Mouse (Mus musculus): ENCODE measurements around the gene Akap7.

The Akap7 gene

DNA sequence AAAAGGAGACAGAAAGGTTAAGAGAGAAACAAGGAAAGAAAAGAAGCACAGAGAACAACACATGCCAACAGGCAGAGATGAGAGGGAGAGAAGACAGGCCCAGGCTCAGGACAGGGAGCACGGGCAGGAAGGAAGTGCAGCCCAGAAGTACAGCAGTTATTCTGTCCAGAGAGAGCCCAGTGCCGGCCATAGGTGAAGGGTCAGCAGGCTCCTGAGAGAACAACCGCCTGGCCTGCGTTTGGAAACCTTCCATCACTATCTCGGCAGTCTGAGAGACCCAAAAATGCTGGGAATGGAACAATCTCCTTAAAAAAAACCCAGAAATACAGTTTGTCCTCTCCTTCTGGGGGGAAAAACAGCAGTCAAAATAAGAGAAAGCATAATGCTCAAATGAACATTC lies 50.2 kb downstream of the Akap7 start:
- DNase-seq (ENCODE audit: low spot score): no peak

DNA sequence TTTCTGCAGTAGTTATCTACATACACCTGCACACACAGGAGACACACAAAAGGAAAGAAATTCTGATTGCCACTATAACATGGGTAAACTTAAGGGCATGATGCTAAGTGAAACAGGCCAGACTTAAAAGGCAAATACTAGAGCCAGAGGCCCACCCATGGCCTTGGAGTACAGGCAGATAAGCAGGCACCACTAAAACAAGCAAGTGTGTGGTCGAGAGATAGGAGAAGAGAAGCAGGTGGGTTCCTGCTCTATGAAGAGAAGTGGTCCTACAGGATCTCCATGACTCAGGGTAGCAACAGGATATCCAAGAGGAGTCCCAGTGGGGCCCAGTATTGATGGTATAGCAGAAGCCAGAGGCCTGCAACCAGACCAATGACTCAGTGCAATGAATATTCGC lies 54.2 kb downstream of the Akap7 start:
- DNase-seq (ENCODE audit: low spot score): no peak

DNA sequence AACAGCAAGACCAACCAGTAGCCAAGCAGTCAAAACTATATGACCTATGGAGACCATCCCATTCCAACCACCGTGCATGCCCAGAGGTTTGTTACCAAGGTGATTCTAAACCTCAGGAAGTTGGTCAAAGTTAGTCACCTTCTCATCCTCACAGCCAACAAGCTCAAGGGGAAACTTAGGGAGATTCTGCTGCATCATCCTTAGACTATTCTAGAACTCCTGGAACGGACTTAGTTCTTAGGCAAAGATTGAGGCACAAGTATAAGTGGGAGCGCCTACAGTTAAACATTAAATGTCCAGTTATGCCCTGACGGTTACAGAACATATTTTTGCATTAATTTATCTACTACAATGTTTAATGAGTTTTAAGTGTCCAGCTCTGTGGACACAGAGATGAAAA lies 54.7 kb downstream of the Akap7 start:
- no peak for DNase-seq (ENCODE audit: low spot score)

DNA sequence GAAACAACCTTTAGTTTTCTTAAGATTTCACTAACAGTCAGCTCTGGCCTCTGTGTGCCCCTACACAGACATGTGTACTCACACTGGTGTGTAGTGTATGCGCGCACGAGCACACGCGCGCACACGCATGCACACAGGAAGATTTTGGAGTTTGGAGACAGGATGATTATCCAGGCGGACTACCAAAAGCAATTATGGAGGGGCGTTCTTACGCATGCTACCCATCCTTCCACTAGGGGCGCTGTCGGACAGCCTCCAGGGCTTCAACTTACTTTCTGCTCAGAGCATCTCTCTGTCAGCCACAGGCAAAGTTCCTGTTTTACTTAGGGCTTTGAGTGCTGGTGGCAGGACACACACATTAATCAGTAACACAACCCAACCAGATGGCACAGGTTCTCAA lies 57.6 kb downstream of the Akap7 start:
- peak; percentile 90 for DNase-seq (ENCODE audit: low spot score)

DNA sequence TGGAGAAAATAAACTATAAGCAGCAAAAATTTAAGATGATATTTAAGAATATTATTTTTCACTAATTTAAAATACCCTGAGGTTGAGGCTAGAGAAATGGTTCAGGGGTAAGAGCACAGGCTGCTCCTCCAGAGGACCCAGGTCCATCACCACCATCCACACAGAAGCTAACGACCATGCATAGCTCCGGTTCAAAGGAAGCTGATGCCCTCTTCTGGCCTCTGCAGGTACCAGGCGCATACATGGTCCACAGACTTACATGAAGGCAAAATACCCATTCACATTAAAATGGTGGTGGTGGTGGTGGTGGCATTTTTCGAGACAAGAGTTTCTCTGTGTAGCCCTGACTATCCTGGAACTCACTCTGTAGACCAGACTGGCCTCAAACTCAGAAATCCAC lies 61.5 kb downstream of the Akap7 start:
- peak; percentile 42 for DNase-seq (ENCODE audit: low spot score)

DNA sequence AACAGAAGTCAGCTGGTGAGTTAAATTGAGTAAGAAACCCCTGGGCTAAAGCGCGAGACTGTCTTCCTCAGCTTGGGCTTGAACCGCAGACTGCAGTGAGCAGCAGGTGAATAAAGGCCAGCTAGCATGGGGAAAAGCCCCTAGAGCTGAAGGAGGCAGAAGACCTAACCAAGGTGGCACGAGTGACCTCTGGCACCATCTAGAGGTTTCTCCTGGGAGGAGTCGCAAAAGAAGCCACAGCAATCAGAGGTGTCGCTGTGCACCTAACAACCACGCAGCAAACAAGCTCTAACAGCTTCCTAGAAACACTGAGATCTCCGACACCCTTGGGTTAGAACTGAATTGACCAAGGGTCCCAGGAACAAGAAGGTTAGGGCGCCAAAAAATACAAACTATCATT lies 68.5 kb downstream of the Akap7 start:
- peak; percentile 71 for DNase-seq (ENCODE audit: low spot score)

DNA sequence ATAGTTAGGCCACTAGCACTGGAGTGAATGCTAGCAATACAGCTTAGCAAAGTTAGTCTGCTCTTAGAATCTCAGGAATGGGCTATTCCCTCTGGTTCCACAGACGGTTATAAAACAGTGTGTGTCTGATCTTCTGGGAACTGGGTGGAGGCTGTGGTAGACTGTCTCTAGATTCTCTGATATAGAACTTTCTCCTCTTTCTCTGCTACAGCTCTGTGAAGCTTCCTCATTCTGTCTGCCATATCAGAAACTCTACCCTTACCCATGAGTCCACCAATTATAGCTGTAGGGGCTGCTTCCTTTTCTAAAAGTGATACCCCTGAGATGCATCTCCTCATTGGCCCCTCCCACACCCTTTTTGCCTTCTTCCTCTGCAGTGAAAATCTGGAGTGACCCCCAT lies 73.6 kb downstream of the Akap7 start:
- DNase-seq (ENCODE audit: low spot score): no peak

DNA sequence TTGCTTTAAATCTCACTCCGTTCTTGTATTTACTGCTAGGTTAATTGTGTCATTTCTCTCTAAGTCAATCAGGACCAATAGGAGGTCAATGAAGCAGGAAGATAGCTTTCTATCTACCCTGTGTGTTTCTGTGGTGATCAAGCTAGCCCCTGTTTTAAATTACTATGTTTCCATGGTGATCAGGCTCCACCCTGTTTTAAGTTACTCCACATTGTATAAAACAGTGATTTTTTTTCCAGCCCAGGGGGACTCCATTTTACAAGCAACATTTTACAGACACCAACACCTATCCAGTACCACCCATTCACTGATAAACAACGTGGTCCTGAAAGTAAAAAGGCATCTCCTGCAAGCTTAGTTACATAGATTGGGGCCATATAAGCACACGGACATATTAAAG lies 75.0 kb downstream of the Akap7 start:
- DNase-seq (ENCODE audit: low spot score): no peak

DNA sequence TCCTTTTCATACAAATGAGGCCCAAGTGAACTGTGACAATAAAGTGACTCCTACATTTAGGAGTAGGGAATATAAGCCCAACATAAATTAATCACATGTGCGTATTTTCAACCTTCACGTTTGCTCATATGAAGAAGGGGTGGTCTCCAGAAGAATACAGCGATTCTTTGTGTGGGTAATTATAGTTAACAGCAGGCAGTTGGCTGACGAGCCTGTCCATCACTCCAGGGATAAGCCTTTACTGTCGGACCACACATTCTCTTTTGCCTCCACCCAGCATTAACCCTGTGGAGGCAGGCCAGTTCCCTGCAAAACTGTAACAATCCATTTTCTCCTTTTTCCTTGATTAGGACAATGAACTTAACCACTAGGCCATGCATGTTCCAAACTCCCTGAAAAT lies 76.3 kb downstream of the Akap7 start:
- no peak for DNase-seq (ENCODE audit: low spot score)

DNA sequence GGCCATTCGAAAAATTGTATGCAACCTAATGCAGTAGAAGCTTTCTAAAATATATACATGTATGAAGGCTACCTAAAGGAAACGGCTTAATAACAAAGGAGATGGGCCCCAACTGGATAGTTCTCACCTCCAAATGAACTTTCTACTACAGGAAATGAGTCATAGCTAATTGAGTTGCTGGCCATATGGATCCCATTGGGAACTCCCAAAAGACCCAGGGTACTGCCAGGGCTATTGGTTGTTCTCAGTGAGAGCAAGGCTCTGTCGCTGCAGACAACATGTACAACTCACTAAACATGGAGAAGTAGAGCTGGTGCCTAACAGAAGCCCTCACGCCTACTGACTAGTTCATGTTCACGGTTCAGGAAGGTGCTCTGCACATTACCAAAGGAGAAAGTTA lies 83.3 kb downstream of the Akap7 start:
- DNase-seq (ENCODE audit: low spot score): peak; percentile 37

DNA sequence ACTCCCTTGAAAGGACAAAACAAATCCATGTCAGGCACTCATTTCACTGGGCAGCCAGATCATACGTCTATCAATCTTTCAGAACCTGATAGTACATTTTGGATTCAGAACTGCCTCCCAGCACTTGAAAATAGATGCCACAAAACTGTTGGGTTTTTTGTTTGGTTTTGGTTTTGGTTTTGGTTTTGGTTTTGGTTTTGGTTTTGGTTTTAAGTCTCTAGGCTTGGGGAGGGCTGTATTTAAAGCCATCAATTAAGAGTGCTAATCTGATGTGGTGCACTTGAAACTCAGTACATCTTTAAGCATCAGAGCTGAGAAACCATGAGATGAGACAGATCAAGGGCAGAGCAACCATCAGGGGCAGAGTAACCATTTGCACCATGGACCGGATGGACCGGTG lies 86.9 kb downstream of the Akap7 start:
- DNase-seq (ENCODE audit: low spot score): no peak

DNA sequence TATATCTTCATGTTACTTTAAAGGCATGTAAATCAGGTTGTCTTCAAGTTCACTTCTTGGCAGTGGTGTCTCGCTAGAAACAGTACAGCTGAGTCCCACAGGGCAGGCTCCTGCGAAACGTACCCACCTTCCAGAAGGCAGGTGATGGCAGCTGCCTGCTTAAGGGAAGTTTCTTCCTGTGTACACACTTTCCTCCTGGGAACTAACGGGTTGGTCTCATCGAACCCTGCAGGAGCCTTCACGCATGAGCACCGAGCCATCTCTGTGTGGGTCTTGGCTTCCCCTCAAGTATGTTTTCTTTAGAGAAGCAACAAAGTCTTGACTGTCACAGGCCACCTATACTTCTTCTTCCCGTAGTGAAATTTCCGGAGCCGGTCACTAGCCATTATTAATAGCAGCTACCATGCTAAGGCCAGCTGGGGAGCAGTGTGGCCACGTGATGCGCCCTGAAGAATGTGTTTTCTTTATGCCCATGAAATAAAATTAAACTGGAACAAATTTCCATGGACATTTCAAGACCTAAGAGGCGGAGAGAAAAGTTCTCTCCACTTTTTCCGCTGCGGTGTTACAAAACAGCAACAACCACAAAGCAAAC lies 87.7 kb downstream of the Akap7 start:
- DNase-seq (ENCODE audit: low spot score): no peak

DNA sequence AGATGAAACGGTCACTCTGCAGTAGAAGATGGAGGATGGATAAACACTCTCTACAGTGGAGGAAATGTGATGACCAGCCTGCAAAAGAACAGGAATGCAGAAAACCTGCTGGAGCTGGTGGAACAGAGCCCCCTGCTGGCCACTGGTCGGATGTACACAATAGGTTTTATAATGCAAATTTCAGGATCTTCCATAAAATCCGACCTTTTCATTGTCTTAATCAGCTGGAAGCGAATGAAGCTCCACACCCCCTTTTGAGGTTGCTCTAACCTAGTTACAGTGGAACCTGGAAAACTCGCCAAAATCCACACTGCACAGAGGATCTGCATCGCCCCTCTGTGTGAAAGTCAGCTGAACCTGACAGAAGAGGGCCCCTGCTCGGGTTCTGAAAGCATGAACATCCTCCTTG lies 88.4 kb downstream of the Akap7 start:
- peak; percentile 83 for DNase-seq (ENCODE audit: low spot score)

DNA sequence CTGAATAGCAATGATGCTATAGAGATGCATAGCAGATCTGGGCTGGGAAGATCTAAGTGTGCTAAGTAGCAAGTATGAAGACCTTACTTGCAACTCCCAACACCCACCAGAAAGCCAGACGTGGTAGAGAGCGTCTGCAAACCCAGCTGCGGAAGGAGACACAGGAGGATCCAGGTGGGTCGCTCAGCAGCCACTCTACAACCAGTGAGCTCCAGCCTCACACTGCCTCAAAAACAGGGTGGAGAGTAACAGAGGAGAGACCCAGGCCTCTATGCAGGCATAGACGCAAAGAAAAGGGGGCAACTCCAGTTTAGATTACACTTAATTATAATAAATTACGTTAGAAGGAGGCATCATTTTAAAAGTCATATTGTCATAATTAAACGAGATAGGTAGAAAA lies 88.9 kb downstream of the Akap7 start:
- no peak for DNase-seq (ENCODE audit: low spot score)

DNA sequence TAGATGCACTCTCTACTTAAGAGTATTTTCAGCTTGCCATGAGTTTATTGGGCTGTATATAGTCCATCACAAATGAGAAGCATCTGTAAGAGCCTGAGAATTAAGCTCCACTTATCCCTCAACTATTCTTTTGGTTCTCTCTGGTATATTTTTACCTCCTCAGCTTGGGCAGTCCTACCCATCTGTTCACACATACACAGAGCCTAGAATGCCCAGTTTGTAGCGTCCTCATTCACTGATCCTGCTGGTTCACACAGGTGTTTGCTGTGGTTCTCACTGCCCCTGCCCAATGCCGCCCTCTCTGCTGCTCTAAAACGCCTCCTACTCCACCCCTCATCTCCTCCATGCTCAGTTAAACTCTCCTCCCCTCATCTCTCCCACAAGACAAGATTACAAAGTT lies 91.7 kb downstream of the Akap7 start:
- no peak for DNase-seq (ENCODE audit: low spot score)

DNA sequence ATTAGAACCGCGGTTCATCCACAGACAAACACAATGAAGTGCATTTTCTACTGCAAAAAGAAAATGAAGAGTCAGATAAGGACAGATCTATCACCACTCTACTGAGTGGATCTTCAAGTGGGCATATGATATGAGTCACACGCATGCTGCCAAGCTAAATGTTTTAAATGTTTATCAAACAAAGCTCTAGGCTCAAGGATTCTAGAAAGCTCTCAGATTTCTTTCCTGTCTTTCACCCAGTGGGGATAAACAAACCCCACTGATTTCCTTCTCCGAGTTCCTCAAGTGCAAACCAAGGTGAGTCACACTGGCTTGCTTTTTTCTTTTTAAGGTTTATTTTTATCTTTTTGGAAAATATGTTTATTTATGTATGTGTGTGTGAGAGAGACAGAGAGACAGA lies 94.0 kb downstream of the Akap7 start:
- no peak for DNase-seq (ENCODE audit: low spot score)

DNA sequence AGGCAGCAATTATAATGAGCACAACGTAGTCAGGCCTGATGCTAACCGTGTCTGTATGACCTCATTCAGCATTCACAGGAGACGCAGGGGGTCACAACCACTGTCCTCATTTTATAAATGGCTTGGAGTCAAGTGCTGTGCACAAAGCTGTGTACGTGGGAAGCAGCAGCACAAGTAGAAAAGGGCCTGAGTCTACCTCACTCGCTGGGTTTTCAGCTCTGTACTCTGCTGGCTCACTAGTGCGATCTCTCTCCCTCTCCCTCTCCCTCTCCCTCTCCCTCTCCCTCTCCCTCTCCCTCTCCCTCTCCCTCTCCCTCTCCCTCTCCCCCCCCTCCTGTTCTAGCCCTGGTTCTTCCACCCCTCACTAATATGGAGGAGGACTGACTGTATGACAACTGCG lies 99.1 kb downstream of the Akap7 start:
- DNase-seq (ENCODE audit: low spot score): no peak

DNA sequence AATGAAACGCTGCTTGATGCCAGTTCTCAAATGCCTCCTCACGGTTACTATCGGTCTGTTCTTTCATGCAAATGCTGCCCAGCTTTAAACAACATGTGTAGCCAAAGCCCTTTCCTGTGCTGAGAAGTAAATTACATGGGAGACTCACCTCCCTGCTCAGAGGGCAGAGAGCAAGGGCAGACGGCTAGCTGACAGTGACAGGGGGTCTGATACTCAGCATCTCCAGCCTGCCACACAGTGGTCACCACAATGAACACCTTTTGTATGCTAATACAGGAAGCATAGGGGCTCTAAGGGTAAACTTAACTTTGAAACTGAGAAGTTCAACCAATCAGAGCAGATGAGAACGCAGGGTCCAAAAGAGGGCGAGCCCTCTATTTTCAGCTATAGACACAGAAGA lies 99.8 kb downstream of the Akap7 start:
- DNase-seq (ENCODE audit: low spot score): peak; percentile 33

DNA sequence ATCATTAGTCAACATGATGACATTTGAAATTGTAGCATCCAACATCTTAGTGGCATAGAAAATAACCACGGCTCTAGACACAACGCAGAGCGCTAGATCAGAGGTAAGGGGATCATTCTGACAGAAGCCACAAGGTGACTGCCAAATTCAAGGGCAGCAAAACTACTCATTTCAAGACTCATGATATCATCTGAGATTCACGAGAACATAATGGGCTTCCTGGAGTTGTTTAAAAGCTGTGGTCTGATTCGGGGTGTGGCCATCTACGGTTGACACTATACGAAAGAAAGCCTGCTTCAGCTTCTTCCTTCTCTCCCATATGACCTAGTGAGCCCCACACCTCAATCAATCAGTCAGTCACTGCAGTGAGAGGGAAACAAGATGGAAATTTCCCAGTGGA lies 107.0 kb downstream of the Akap7 start:
- DNase-seq (ENCODE audit: low spot score): no peak

DNA sequence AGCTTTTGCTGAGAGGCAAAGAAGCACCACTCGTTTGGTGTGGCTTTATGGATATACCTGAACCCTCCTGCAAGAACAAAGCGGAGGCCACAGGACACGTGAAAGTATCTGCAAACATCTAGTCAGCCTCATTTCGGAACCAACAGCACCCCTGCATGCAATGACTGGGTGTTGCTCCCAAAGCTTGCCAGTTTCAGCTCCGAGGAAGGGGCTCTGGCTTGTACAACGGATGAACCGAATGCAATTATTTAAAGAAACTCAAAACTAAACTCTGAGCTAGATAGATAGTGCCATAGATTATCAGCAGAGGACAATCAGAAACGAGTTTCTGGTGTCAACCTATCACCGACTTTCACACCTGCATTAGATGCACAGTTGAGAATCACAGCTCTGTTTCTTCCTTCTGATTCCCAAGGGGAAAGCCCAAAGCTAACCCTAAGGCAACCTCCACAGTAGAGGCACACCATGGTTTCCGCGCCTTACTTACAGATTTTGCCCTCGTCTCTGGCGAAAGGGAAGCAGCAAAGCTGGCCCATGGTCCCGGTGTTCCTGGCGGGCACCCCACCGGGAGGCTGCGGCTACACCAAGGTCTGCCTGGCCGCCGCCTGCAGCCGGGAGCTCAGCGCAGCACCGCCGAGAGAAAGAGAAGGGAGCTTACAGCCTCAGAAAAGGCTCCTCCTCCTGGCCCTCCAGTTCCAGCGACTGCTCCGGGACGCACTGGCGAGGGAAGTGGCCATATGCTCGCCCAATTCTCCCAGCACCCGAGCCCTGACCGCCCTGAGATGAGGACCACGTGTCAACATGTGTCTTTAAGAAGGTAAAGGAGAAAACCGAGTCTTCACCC lies 107.9 kb downstream of the Akap7 start:
- peak; percentile 68 for DNase-seq (ENCODE audit: low spot score)

DNA sequence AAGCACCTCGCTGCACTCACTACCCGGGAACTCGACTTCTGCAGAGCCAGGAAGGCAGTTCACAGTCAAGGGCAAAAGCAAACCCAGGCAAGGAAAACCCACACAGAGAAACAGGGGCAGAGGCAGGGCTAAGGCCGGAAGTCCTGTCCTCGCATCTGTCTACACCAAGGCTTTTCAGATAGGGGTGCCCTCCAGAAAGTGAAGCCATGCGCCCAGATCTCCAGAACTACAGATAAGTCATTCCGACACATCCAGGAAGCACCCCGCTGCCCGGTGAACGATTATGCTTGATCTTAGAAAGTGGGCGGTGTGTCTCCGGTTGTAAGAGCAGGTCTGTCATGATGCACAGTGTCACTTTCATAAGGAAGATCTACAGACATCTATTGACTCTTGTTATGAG lies 109.1 kb downstream of the Akap7 start:
- no peak for DNase-seq (ENCODE audit: low spot score)

DNA sequence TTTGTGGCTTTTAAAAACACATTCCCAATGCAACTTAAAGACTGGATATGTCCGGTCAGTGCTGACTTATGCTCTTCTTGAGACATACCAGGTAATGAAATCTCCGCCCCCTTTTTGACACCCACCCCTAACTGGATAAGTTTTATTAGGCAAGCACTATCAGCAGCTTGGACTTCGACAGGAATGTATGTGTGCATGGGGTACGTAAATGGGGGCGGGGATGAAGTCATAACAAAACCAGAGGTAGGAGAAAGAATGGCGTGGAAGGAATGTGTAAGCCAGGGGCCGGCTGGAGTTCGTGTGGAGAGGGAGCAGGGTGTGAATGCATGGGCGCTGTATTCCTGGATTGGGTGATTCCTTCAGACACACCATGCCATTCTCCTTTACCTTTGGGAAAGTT lies 109.6 kb downstream of the Akap7 start:
- no peak for DNase-seq (ENCODE audit: low spot score)

DNA sequence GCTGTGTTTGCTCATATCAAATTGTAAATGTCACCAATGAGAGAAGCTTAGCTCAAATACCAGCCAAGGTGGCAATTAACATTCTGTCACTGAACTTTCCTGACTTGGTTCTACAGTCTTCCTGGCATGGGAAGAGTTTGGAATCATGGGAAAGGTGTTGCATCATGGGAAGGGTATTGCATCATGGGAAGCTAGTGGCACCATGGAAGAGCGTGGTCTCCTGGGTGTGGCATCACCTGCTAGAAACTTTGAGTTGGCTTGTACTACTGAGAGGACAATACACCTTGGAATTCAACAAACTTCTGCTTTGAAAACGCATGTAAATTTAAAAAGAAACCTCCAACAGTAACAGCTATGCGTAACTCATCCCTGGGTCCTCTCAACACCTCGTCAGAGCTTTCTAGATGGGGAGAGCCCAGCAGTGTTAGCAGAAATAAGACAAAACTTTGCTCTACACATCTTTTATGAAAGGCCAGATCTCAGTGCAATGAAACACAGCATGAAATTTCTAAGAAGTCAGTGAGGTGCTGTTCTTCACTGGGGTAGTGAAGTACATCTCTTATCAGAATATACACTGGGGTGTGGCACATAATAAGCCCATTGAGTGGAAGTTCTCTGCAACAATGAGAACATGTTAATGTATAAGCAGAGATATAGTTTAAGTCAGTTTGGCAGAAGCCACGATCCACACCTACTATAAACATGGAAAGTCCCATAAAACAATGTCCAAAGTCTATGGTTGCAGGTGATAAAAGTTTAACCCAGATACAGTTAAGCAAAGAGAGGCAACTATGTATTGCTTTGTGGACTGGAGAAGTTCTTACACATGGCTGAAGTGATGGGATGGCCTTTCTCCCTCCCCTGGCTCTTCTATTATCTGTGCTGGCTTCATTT lies 115.2 kb downstream of the Akap7 start:
- no peak for DNase-seq (ENCODE audit: low spot score)
